Mouse (Mus musculus) ES-E14 (cell line): ENCODE measurements around the gene Lrrc18. TPM values are rescaled to one million over a fixed set of nuclear protein-coding genes. Genes with fewer than 3 reads are reported as not detected.

Source experiments
- DNase-seq: peaks from one replicate; pipeline ENCODE4 v3.0.0-alpha.2; 2013; ENCODE audit warnings: low read depth, low spot score
- H3K27ac ChIP-seq: 2 replicates; pipeline ENCODE4 v1.5.1; 2012; ENCODE audit warnings: low read depth, mild to moderate bottlenecking, low read length, moderate library complexity, mixed read lengths; ENCODE audit not compliant: poor library complexity, insufficient read depth, severe bottlenecking
- H3K36me3 ChIP-seq: 2 replicates; pipeline ENCODE4 v1.6.1; 2012; ENCODE audit warnings: mild to moderate bottlenecking, low read length, moderate library complexity, mixed read lengths; ENCODE audit not compliant: control insufficient read depth, poor library complexity, insufficient read depth, severe bottlenecking
- H3K4me1 ChIP-seq, 2 experiments: fragments of 150-350 bp in 1 of 2; sonication (generic) in 1 of 2; 2 replicates each; pipeline ENCODE4 v1.6.1; 2012; ENCODE audit warnings: low read length in 2 of 2, mild to moderate bottlenecking in 1 of 2, mixed read lengths in 1 of 2; ENCODE audit not compliant: control insufficient read depth in 2 of 2, insufficient read depth in 2 of 2, poor library complexity in 1 of 2
- H3K4me3 ChIP-seq, 2 experiments: fragments of 150-350 bp in 1 of 2; sonication (generic) in 1 of 2; 2 replicates each; pipeline ENCODE4 v1.5.1; 2012; ENCODE audit warnings: low read length in 2 of 2, low read depth in 1 of 2, mild to moderate bottlenecking in 1 of 2, mixed read lengths in 1 of 2; ENCODE audit not compliant: insufficient read depth in 1 of 2, poor library complexity in 1 of 2, severe bottlenecking in 1 of 2
- H3K9ac ChIP-seq: 2 replicates; pipeline ENCODE4 v1.6.1; 2012; ENCODE audit warnings: low read depth, mild to moderate bottlenecking, low read length, mixed read lengths; ENCODE audit not compliant: poor library complexity, insufficient read depth, severe bottlenecking
- H3K9me3 ChIP-seq: fragments of 150-350 bp; sonication (generic); 2 replicates; pipeline ENCODE4 v1.6.1; 2012; ENCODE audit warnings: low read depth, mild to moderate bottlenecking, low read length; ENCODE audit not compliant: control insufficient read depth, insufficient read depth
- CHD2 ChIP-seq: IDR thresholded peaks from 2 replicates; pipeline ENCODE4 v1.6.1; 2014; ENCODE audit warnings: mild to moderate bottlenecking, low read depth, low read length, inconsistent platforms
- HCFC1 ChIP-seq: IDR thresholded peaks from 2 replicates; pipeline ENCODE4 v1.6.1; 2012; ENCODE audit warnings: low read length, inconsistent platforms, borderline replicate concordance; ENCODE audit not compliant: insufficient read depth
- MAFK ChIP-seq: IDR thresholded peaks from 2 replicates; pipeline ENCODE4 v1.6.1; 2014; ENCODE audit warnings: mild to moderate bottlenecking, low read depth, low read length, inconsistent platforms; ENCODE audit not compliant: insufficient read depth
- ZC3H11A ChIP-seq: IDR thresholded peaks from 2 replicates; pipeline ENCODE4 v1.6.1; 2012; ENCODE audit warnings: low read depth, mild to moderate bottlenecking, inconsistent platforms, low read length, borderline replicate concordance
- ZNF384 ChIP-seq: IDR thresholded peaks from 2 replicates; pipeline ENCODE4 v1.6.1; 2012; ENCODE audit warnings: low read depth, low read length, inconsistent platforms
- in situ Hi-C, 2 experiments: fragments of 600-800 bp; cut with MboI; formaldehyde crosslinking; loops; one replicate each; pipeline ENCODE4 v1.15.1; 2025; ENCODE audit warnings: low sequenced_read_pairs in 2 of 2, inconsistent platforms in 1 of 2; ENCODE audit not compliant: unreplicated experiment in 2 of 2
- total RNA-seq: library from RNA; depleted of rRNA; stranded (reverse); fragments of 300-350 nt; gene quantifications from 2 replicates; pipeline ENCODE4 v1.2.3, GENCODE M21; 2012

Lrrc18 gene
- total RNA-seq, 1 experiment = not detected

DNA sequence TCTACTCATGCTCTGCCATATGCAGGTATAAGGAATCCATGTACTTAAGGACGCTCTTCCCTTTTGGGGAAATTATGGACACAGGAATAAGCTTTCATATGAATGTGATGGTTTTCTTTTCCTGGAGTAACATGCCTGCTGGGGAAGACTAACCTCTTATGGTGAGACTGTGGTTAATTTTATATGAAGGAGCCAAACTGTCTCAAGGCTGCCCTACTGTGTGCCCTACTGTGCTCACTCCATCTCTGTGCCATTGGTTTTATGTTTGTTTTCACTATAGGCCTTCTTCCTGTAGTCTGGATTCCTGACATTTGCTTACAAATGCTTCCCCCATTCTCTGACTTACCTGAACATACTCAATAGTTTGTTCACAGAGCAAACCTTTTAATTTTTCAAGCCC, 13.9 kb downstream of the Lrrc18 start:
- TF ChIP-seq ZC3H11A (no peak), HCFC1 (no peak), CHD2 (no peak), MAFK (no peak), ZNF384 (no peak)
- Histone ChIP-seq H3K4me3 (no peak overlapping the region), H3K27ac (no peak overlapping the region), H3K36me3 (no peaks in the 10 kb centered on the region), H3K9me3 (no peaks in the 10 kb centered on the region), H3K4me1 (peaks cover 0 to 6% of the 10 kb centered on the region in 2 experiments; a peak in 1 of 4 replicates), H3K9ac (no peak overlapping the region)
- in situ Hi-C loops = no loop called here
- no peak for DNase-seq

DNA sequence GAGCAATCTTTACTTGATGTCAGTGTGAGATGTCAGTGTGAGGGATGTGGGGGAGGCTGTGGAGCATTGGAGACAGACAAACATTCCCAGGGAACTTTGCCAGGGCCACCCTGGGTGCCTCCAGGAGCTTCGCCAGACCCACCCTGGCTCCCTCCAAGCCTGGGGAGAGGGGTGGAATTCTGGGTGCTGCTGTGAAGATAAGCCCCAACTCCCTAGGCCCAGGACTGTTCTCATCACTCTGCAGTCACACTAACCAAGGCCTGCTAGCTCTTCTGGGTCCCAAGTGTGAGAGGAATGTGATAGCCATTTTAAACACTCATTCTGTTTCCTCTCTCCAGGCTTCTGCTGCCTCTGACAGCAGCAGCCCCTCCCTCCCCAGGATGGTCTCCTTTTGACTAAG, 16.5 kb downstream of the Lrrc18 start:
- H3K27ac ChIP-seq = no peak overlapping the region
- peaks cover 0 to 1% of the 10 kb centered on the region in 2 experiments; a peak in 1 of 4 replicates for H3K4me1 ChIP-seq
- no peak for DNase-seq
- no peaks in the 10 kb centered on the region for H3K36me3 ChIP-seq
- H3K9me3 ChIP-seq = no peaks in the 10 kb centered on the region
- no peak overlapping the region for H3K9ac ChIP-seq
- in situ Hi-C loops = no loop called here
- no peak overlapping the region for H3K4me3 ChIP-seq
- TF ChIP-seq ZC3H11A (no peak), ZNF384 (no peak), CHD2 (no peak), HCFC1 (no peak), MAFK (no peak)

DNA sequence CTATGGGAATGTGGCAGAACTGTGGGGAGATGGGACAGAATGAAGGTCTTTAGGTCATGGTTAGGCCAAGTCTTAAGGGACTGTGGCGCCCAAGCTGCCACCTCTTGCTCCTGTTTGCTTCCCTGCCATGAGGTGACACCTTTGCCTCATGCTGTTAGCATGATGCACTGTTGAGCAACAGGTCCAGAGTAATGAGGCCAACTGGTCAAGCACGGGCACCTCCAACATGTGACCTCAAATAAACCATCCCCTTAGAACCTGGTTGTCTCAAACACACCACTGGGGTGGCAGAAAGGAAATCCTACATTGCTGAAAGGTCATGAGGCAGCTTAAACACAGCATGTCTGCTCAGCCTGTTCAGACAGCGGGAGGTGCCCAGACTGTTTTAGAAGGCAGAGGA, 27.9 kb downstream of the Lrrc18 start:
- no peak for TF ChIP-seq MAFK
- no peak for TF ChIP-seq CHD2
- TF ChIP-seq HCFC1 = no peak
- no peak for TF ChIP-seq ZNF384
- TF ChIP-seq ZC3H11A = no peak
- in situ Hi-C loops = no loop called here

DNA sequence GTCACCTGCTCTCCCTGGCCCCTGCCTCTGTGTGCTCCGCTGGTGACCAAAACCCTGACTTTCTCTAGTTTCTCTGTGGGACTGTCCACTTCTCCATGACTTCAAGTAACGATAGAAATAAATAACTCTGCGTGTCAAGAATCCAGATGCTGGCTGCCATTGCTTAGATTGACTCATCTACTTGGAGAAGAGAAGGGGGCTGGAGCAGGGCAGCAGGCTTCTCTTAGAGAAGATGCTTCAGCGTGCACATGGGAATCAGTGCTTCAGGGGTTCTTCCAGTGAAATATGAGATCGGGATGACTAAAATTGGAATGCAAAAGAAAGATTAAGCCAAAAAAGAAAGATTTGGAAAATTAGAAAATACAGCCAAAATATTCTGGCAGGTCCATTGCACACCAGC, 28.4 kb downstream of the Lrrc18 start:
- in situ Hi-C loops = no loop called here
- H3K9me3 ChIP-seq = no peaks in the 10 kb centered on the region
- no peak overlapping the region for H3K4me3 ChIP-seq
- no peak for TF ChIP-seq MAFK
- no peak for TF ChIP-seq ZC3H11A
- no peak for TF ChIP-seq HCFC1
- no peak for TF ChIP-seq ZNF384
- TF ChIP-seq CHD2 = no peak
- no peaks in the 10 kb centered on the region for H3K36me3 ChIP-seq
- DNase-seq = no peak
- no peak overlapping the region for H3K27ac ChIP-seq
- H3K4me1 ChIP-seq = no peaks in the 10 kb centered on the region
- H3K9ac ChIP-seq = no peak overlapping the region

More for the DNA sequence above, 27.9 kb downstream of the Lrrc18 start:
- H3K4me3 ChIP-seq = no peak overlapping the region
- H3K9me3 ChIP-seq = no peaks in the 10 kb centered on the region
- no peaks in the 10 kb centered on the region for H3K4me1 ChIP-seq
- no peak for DNase-seq
- no peaks in the 10 kb centered on the region for H3K36me3 ChIP-seq
- no peak overlapping the region for H3K27ac ChIP-seq
- no peak overlapping the region for H3K9ac ChIP-seq

DNA sequence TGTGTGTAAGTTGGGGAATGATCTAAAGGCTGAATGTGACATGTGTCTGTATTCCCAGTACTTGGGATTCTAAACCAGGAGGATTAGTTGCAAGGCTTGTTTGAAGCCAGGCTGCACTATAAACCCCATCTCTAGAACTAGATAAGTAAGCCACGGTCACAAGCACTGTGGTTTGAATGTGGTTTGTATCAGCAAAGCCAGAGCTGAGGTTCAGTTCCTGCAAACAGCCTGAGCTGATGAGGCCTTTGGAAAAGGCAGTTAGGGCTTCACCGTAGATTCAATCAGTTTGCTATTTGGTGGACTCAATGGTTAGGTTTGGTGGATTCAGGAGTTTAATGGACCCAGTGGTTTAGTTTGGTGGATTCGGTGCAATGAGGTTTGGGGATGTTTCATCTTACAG, 39.7 kb downstream of the Lrrc18 start:
- in situ Hi-C loops = no loop called here
- no peaks in the 10 kb centered on the region for H3K36me3 ChIP-seq
- H3K4me1 ChIP-seq = no peaks in the 10 kb centered on the region
- DNase-seq = no peak
- TF ChIP-seq ZNF384 = no peak
- TF ChIP-seq MAFK = no peak
- TF ChIP-seq ZC3H11A = no peak
- no peak for TF ChIP-seq HCFC1
- no peak for TF ChIP-seq CHD2
- no peak overlapping the region for H3K4me3 ChIP-seq
- H3K27ac ChIP-seq = no peak overlapping the region
- H3K9ac ChIP-seq = no peak overlapping the region
- no peaks in the 10 kb centered on the region for H3K9me3 ChIP-seq
